8 mouse cellular contexts compared by ENCODE assay signal in the genomic region with DNA sequence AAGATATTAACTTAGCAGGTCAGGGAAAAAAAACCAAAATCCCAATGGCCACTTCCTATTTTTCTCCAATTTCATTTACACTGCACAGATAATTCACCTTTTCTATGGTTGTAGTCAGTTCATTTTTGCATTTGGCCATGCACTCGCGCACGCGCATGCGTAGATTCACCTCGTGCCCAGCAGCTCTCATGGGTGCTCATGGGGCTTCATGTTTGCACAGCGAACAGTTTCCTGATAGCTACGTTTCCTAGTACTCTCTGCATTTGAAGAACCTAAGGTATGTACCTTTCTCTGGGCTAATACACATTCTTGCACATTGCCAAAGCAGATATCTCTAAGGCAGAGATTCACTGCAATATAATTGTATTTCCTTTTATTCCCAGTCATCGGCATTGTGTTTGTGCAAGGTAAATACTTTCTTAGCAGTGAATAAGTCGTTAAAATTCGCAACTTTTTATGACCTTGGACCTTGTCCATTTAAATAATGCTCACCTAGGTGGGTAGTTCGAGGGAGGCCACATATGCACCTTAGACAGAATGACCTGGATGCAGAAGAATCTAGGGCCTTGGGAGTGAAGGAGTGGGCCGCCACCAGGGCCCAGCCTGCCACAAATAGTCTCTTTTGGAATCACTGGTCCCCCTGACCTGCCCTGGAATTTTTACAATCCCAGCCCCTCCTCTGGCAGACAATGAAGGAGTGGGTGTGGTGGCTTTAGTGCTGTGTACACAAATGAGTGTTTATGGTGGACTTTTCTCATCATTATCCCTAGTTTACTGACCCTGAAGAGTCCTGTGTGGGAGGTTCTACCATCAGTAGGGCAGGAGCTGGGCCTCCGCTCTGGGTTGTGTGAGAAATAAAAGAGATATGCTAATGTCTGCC. TPM values are rescaled to one million over a fixed set of nuclear protein-coding genes. Genes with fewer than 3 reads are reported as not detected.
DNase-seq lines count a peak whose midpoint lies in the region; ATAC-seq lines count a peak whose summit lies in the region.
"Had no signal": no experiment of that assay in that cellular context is flagged by ENCODE, and none has a peak within 500 bp of the region (broad histone marks: within the 10 kb centered on the region; RNA-seq: fewer than 3 reads in every experiment).

No protein-coding gene starts in this region.

- peak overlapping the region; percentile 47 for H3K4me2 ChIP-seq in kidney, embryonic 16.5 days (replicated peaks; ENCODE audit: low read depth, low read length)
- peak overlapping the region; percentile 43; the same call in 1 of the 2 replicates for H3K4me2 ChIP-seq in lung, embryonic 15.5 days
- no peak overlapping the region for H3K4me2 ChIP-seq in stomach, embryonic 16.5 days (ENCODE audit: low read depth, low read length)

- WGBS in kidney, embryonic 16.5 days, result 77% methylated on average over 14 of the region's 14 CpGs
- 87% methylated on average over 14 of the region's 14 CpGs for WGBS in hindbrain, embryonic 10.5 days
- 60% methylated on average over 14 of the region's 14 CpGs for WGBS in lung, embryonic 15.5 days
- 77% methylated on average over 14 of the region's 14 CpGs for WGBS in stomach, embryonic 16.5 days

- no peaks in the 10 kb centered on the region for H3K27me3 ChIP-seq in kidney, embryonic 16.5 days (ENCODE audit: insufficient read depth, low read length)
- H3K27me3 ChIP-seq in hindbrain, embryonic 10.5 days (ENCODE audit: insufficient read depth, poor library complexity, severe bottlenecking), result 0 out of 2 replicates have a peak, but pooled peaks cover 6% of the 10 kb centered on the region
- H3K27me3 ChIP-seq in lung, embryonic 15.5 days, result no peaks in the 10 kb centered on the region
- H3K27me3 ChIP-seq in stomach, embryonic 16.5 days (ENCODE audit: control insufficient read depth, insufficient read depth, low read length), result no peaks in the 10 kb centered on the region

- peaks cover 10% of the 10 kb centered on the region; the same call in 1 of the 2 replicates for H3K4me1 ChIP-seq in kidney, embryonic 16.5 days (ENCODE audit: insufficient read depth, low read length)
- peaks cover 14% of the 10 kb centered on the region for H3K4me1 ChIP-seq in hindbrain, embryonic 10.5 days (replicated peaks)
- H3K4me1 ChIP-seq in lung, embryonic 15.5 days, result peaks cover 16% of the 10 kb centered on the region
- H3K4me1 ChIP-seq in stomach, embryonic 16.5 days (ENCODE audit: control insufficient read depth, insufficient read depth, low read length), result peaks cover 21% of the 10 kb centered on the region

- DNase-seq in kidney, postnatal 25 days, result no peak
- no peak for DNase-seq in hindbrain, embryonic 10.5 days (ENCODE audit: low spot score)
- DNase-seq in spleen, postnatal 36 days (ENCODE audit: low spot score in 2 of 2), result no peak

- H3K4me3 ChIP-seq in kidney, embryonic 16.5 days (ENCODE audit: low read length), result no peak overlapping the region; the same call in 1 of the 2 replicates
- H3K4me3 ChIP-seq in hindbrain, embryonic 10.5 days, result peak overlapping the region; percentile 22; the same call in 1 of the 2 replicates
- H3K4me3 ChIP-seq in lung, embryonic 15.5 days, result no peak overlapping the region
- H3K4me3 ChIP-seq in stomach, embryonic 16.5 days (replicated peaks; ENCODE audit: low read length), result no peak overlapping the region
- H3K4me3 ChIP-seq: erythroblast, embryonic 14.5 days had no signal

- no peaks in the 10 kb centered on the region for H3K36me3 ChIP-seq in kidney, embryonic 16.5 days (ENCODE audit: insufficient read depth, low read length)
- H3K36me3 ChIP-seq in hindbrain, embryonic 10.5 days, result no peaks in the 10 kb centered on the region
- H3K36me3 ChIP-seq in lung, embryonic 15.5 days, result no peaks in the 10 kb centered on the region
- H3K36me3 ChIP-seq in stomach, embryonic 16.5 days (ENCODE audit: control insufficient read depth, insufficient read depth, low read length), result no peaks in the 10 kb centered on the region

- 0 out of 2 replicates have a peak, but pooled peaks have one; percentile 3 for ATAC-seq in kidney, embryonic 16.5 days (ENCODE audit: low FRiP score, low TSS enrichment)
- ATAC-seq in lung, embryonic 15.5 days (ENCODE audit: borderline replicate concordance, extremely low read depth, low FRiP score, low TSS enrichment), result peak; percentile 47; the same call in 1 of the 2 replicates
- ATAC-seq in stomach, embryonic 16.5 days (ENCODE audit: insufficient read depth, low FRiP score), result peak; percentile 24; the same call in 1 of the 2 replicates
- ATAC-seq in activated CD4-positive, CD25-positive, alpha-beta regulatory T cell, adult 4 months, result no peak

- no peaks in the 10 kb centered on the region for H3K9me3 ChIP-seq in kidney, embryonic 16.5 days (ENCODE audit: low read length)
- H3K9me3 ChIP-seq in hindbrain, embryonic 10.5 days, result no peaks in the 10 kb centered on the region
- no peaks in the 10 kb centered on the region for H3K9me3 ChIP-seq in lung, embryonic 15.5 days
- H3K9me3 ChIP-seq in stomach, embryonic 16.5 days (replicated peaks; ENCODE audit: control insufficient read depth, low read length), result no peaks in the 10 kb centered on the region

- H3K27ac ChIP-seq in kidney, embryonic 16.5 days (ENCODE audit: low read length), result no peak overlapping the region
- H3K27ac ChIP-seq in hindbrain, embryonic 10.5 days, result peak overlapping the region; percentile 64; the same call in 1 of the 2 replicates
- H3K27ac ChIP-seq in lung, embryonic 15.5 days, result peak overlapping the region; percentile 76
- H3K27ac ChIP-seq in stomach, embryonic 16.5 days (ENCODE audit: low read length), result peak overlapping the region; percentile 14; the same call in 1 of the 2 replicates

- peak overlapping the region; percentile 51 for H3K9ac ChIP-seq in kidney, embryonic 16.5 days (replicated peaks; ENCODE audit: low read length)
- H3K9ac ChIP-seq in lung, embryonic 15.5 days, result no peak overlapping the region
- no peak overlapping the region for H3K9ac ChIP-seq in stomach, embryonic 16.5 days (ENCODE audit: low read length)

RNA-seq across cellular contexts. Expression of a gene that starts 6.2 kb away (rescaled TPM):
- 0.76 TPM in 1 of 2 replicates, not detected in the other for polyA plus RNA-seq in kidney, embryonic 16.5 days (2015; fragmentation: Nextera tagmentation; extraction: Ambion mirVana)
- not detected in 2 replicates for polyA plus RNA-seq in hindbrain, embryonic 10.5 days (2016; fragmentation: Nextera tagmentation; extraction: Ambion mirVana)
- 5.1 and 8.7 TPM in 2 replicates for polyA plus RNA-seq in lung, embryonic 15.5 days (2015; fragmentation: Nextera tagmentation; extraction: Ambion mirVana)
- 0.75 and 1.3 TPM in 2 replicates for polyA plus RNA-seq in stomach, embryonic 16.5 days (2015; fragmentation: Nextera tagmentation; extraction: Ambion mirVana)
- not detected for polyA plus RNA-seq in activated CD4-positive, CD25-positive, alpha-beta regulatory T cell, adult 4 months (2017; shearing (Covaris generic))
- polyA plus RNA-seq: erythroblast, embryonic 14.5 days had no signal

RNA-seq across cellular contexts. Expression of a gene that starts 53.9 kb away (rescaled TPM):
- polyA plus RNA-seq in kidney, embryonic 16.5 days (2015; fragmentation: Nextera tagmentation; extraction: Ambion mirVana), result 15.0 and 15.1 TPM in 2 replicates
- polyA plus RNA-seq in hindbrain, embryonic 10.5 days (2016; fragmentation: Nextera tagmentation; extraction: Ambion mirVana), result 12.9 and 15.3 TPM in 2 replicates
- 14.1 and 18.1 TPM in 2 replicates for polyA plus RNA-seq in lung, embryonic 15.5 days (2015; fragmentation: Nextera tagmentation; extraction: Ambion mirVana)
- polyA plus RNA-seq in stomach, embryonic 16.5 days (2015; fragmentation: Nextera tagmentation; extraction: Ambion mirVana), result 10.2 and 11.8 TPM in 2 replicates
- 10 to 100 TPM; 23.1 to 40.1 TPM for polyA plus RNA-seq in activated CD4-positive, CD25-positive, alpha-beta regulatory T cell, adult 4 months (2017; shearing (Covaris generic))
